ENCODE assay signal across 10 mouse cellular contexts in the genomic region with DNA sequence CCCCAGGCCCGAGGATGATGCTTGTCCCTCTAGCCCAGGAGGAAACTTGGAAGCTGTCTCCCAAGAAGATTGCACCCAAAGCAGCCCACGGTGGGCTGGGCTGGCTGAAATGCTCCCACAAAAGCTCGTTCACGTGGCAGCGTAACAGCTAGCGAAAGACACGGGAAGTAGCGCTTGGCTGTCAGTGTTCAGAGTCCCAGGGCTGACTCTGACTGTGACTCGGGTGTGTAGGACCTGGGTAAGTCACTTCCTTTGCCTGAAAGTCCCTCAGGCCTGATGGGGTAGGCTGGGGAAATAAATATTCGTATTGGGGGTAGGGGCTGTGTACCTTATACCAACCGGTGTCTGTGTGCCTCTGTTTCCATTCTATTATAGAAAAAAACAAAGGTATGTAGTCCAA. TPM values are rescaled to one million over a fixed set of nuclear protein-coding genes. Genes with fewer than 3 reads are reported as not detected.
A peak's percentile ranks its signal among the peaks of the same experiment; 100 is the strongest.
DNase-seq lines count a peak whose midpoint lies in the region; ATAC-seq and TF ChIP-seq lines count a peak whose summit lies in the region.
"Had no signal": no experiment of that assay in that cellular context is flagged by ENCODE, and none has a peak within 500 bp of the region (broad histone marks: within the 10 kb centered on the region; RNA-seq: fewer than 3 reads in every experiment).

No protein-coding gene starts in this region.

- no peak for TF ChIP-seq POLR2A in bone marrow, adult 2 months (IDR thresholded peaks at IDR 0.05; ENCODE audit: borderline replicate concordance, control insufficient read depth, low read depth, low read length)

- no peak for TF ChIP-seq CTCF in bone marrow, adult 2 months (IDR thresholded peaks at IDR 0.05; ENCODE audit: control insufficient read depth, insufficient read depth, low read length)

- DNase-seq in hindbrain, embryonic 11.5 days (ENCODE audit: low spot score), result no peak
- DNase-seq in cerebellum, adult 9-11 months, result no peak
- DNase-seq in frontal cortex, postnatal 14 days (ENCODE audit: low spot score in 2 of 2), result no peak
- DNase-seq in cerebellum, adult 11-12 months, result no peak
- DNase-seq: gastrocnemius, postnatal 14 days; right cerebral cortex, postnatal 14 days had no signal

- WGBS in hindbrain, embryonic 11.5 days, result 11% methylated on average over 11 of the region's 11 CpGs
- 8% methylated on average over 11 of the region's 11 CpGs for WGBS in hindbrain, embryonic 16.5 days
- 3% methylated on average over 11 of the region's 11 CpGs for WGBS in bone marrow, adult 2 months
- WGBS in hindbrain, embryonic 15.5 days, result 8% methylated on average over 11 of the region's 11 CpGs

- no peaks in the 10 kb centered on the region for H3K9me3 ChIP-seq in hindbrain, embryonic 11.5 days (ENCODE audit: control insufficient read depth, low read length)
- no peaks in the 10 kb centered on the region for H3K9me3 ChIP-seq in hindbrain, embryonic 16.5 days (ENCODE audit: control insufficient read depth, low read length)
- H3K9me3 ChIP-seq in hindbrain, embryonic 15.5 days, result no peaks in the 10 kb centered on the region
- H3K9me3 ChIP-seq in megakaryocyte, embryonic 14.5 days, result no peaks in the 10 kb centered on the region

- H3K27ac ChIP-seq in hindbrain, embryonic 11.5 days (ENCODE audit: low read depth, low read length), result no peak overlapping the region
- no peak overlapping the region for H3K27ac ChIP-seq in hindbrain, embryonic 16.5 days (ENCODE audit: low read depth, low read length)
- no peak overlapping the region for H3K27ac ChIP-seq in bone marrow, adult 2 months (ENCODE audit: control insufficient read depth, insufficient read depth, low read depth, low read length, poor library complexity)
- no peak overlapping the region for H3K27ac ChIP-seq in hindbrain, embryonic 15.5 days (replicated peaks)

- no peaks in the 10 kb centered on the region for H3K36me3 ChIP-seq in hindbrain, embryonic 11.5 days (ENCODE audit: control insufficient read depth, insufficient read depth, low read length)
- H3K36me3 ChIP-seq in hindbrain, embryonic 16.5 days (ENCODE audit: control insufficient read depth, insufficient read depth, low read length), result no peaks in the 10 kb centered on the region
- H3K36me3 ChIP-seq in hindbrain, embryonic 15.5 days, result no peaks in the 10 kb centered on the region
- no peaks in the 10 kb centered on the region for H3K36me3 ChIP-seq in megakaryocyte, embryonic 14.5 days (replicated peaks; ENCODE audit: low read length)

- no peak overlapping the region for H3K4me3 ChIP-seq in hindbrain, embryonic 11.5 days (ENCODE audit: low read depth, low read length)
- no peak overlapping the region for H3K4me3 ChIP-seq in hindbrain, embryonic 16.5 days (ENCODE audit: low read length)
- peak overlapping the region; percentile 9 for H3K4me3 ChIP-seq in bone marrow, adult 2 months (replicated peaks; ENCODE audit: control insufficient read depth, low read depth, low read length)
- H3K4me3 ChIP-seq in hindbrain, embryonic 15.5 days, result no peak overlapping the region
- peak overlapping the region; percentile 82 for H3K4me3 ChIP-seq in megakaryocyte, embryonic 14.5 days (replicated peaks)

- H3K4me2 ChIP-seq in hindbrain, embryonic 11.5 days (replicated peaks; ENCODE audit: low read depth, low read length), result 0 out of 2 replicates have a peak overlapping the region, but pooled peaks have one; percentile 74
- H3K4me2 ChIP-seq in hindbrain, embryonic 16.5 days (ENCODE audit: low read length), result no peak overlapping the region
- peak overlapping the region; percentile 79 for H3K4me2 ChIP-seq in hindbrain, embryonic 15.5 days

- no peak overlapping the region for H3K9ac ChIP-seq in hindbrain, embryonic 11.5 days (ENCODE audit: low read depth, low read length)
- H3K9ac ChIP-seq in hindbrain, embryonic 16.5 days (ENCODE audit: low read depth, low read length), result no peak overlapping the region
- no peak overlapping the region for H3K9ac ChIP-seq in hindbrain, embryonic 15.5 days

- no peak for ATAC-seq in hindbrain, embryonic 11.5 days (ENCODE audit: low FRiP score)
- no peak for ATAC-seq in hindbrain, embryonic 16.5 days
- no peak for ATAC-seq in hindbrain, embryonic 15.5 days (ENCODE audit: low FRiP score, low read depth)

- H3K4me1 ChIP-seq in hindbrain, embryonic 11.5 days (replicated peaks; ENCODE audit: control insufficient read depth, insufficient read depth, low read length), result peaks cover 7% of the 10 kb centered on the region; the same call in 1 of the 2 replicates
- peaks cover 12% of the 10 kb centered on the region for H3K4me1 ChIP-seq in hindbrain, embryonic 16.5 days (ENCODE audit: control insufficient read depth, insufficient read depth, low read depth, low read length)
- H3K4me1 ChIP-seq in bone marrow, adult 2 months (ENCODE audit: control insufficient read depth, insufficient read depth, low read length), result no peaks in the 10 kb centered on the region
- peaks cover 16% of the 10 kb centered on the region for H3K4me1 ChIP-seq in hindbrain, embryonic 15.5 days (replicated peaks)
- peaks cover 29% of the 10 kb centered on the region for H3K4me1 ChIP-seq in megakaryocyte, embryonic 14.5 days

- H3K27me3 ChIP-seq in hindbrain, embryonic 11.5 days (ENCODE audit: control insufficient read depth, insufficient read depth, low read length), result peaks cover 45% of the 10 kb centered on the region
- peaks cover 42% of the 10 kb centered on the region for H3K27me3 ChIP-seq in hindbrain, embryonic 16.5 days (replicated peaks; ENCODE audit: control insufficient read depth, insufficient read depth, low read length)
- peaks cover 62% of the 10 kb centered on the region for H3K27me3 ChIP-seq in hindbrain, embryonic 15.5 days
- peaks cover 90% of the 10 kb centered on the region for H3K27me3 ChIP-seq in megakaryocyte, embryonic 14.5 days (replicated peaks)

RNA-seq across cellular contexts. Expression of gene Tbx21, which starts 0.7 kb away (rescaled TPM):
- polyA plus RNA-seq in hindbrain, embryonic 11.5 days (2014; fragmentation: Nextera tagmentation; extraction: Ambion mirVana), result 0.11 and 0.23 TPM in 2 replicates
- 0.15 and 0.22 TPM in 2 replicates for polyA plus RNA-seq in hindbrain, embryonic 16.5 days (2015; fragmentation: Nextera tagmentation; extraction: Ambion mirVana)
- polyA plus RNA-seq in bone marrow, adult 2 months (2011; ENCODE audit: insufficient read depth, insufficient read length, low replicate concordance, missing spikeins), result 0.77 and 2.2 TPM in 2 replicates
- 0.13 TPM in 1 of 2 replicates, not detected in the other for polyA plus RNA-seq in hindbrain, embryonic 15.5 days (2015; fragmentation: Nextera tagmentation; extraction: Ambion mirVana)
- 0.09 and 1.6 TPM in 2 replicates for polyA plus RNA-seq in megakaryocyte, embryonic 14.5 days (2012; ENCODE audit: insufficient read depth, low replicate concordance)

RNA-seq across cellular contexts. Expression of gene Tbkbp1, which starts 35.5 kb away (rescaled TPM):
- polyA plus RNA-seq in hindbrain, embryonic 11.5 days (2014; fragmentation: Nextera tagmentation; extraction: Ambion mirVana), result 3.9 and 4.2 TPM in 2 replicates
- 7.2 and 7.8 TPM in 2 replicates for polyA plus RNA-seq in hindbrain, embryonic 16.5 days (2015; fragmentation: Nextera tagmentation; extraction: Ambion mirVana)
- 6.3 and 16.6 TPM in 2 replicates for polyA plus RNA-seq in bone marrow, adult 2 months (2011; ENCODE audit: insufficient read depth, insufficient read length, low replicate concordance, missing spikeins)
- polyA plus RNA-seq in hindbrain, embryonic 15.5 days (2015; fragmentation: Nextera tagmentation; extraction: Ambion mirVana), result 10.3 and 11.1 TPM in 2 replicates
- 99.9 and 349 TPM in 2 replicates for polyA plus RNA-seq in megakaryocyte, embryonic 14.5 days (2012; ENCODE audit: insufficient read depth, low replicate concordance)

Comparison
In these comparisons a context has a peak if more than half of its experiments do, and no peak if none do; other contexts are left out.
1. H3K4me3 ChIP-seq: peak in bone marrow, adult 2 months (single experiment) and megakaryocyte, embryonic 14.5 days (single experiment); none in hindbrain, embryonic 11.5 days (single experiment), hindbrain, embryonic 16.5 days (single experiment) and hindbrain, embryonic 15.5 days (single experiment).